Mouse (Mus musculus) neural tube, embryonic 11.5 days (tissue): ENCODE measurements at regions not wholly inside any gene's neighbourhood (a gene's known extent, or its start where the extent isn't known, plus 50 kb on each side); places are given as distances from the start of the nearest gene placed in this dataset.

Experiments used
- ATAC-seq: fragments of 200-750 bp; cut with Nextera tagmentation; 2 replicates; pipeline ENCODE4 v1.8.0; 2017; ENCODE audit warnings: moderate number of reproducible peaks, mild to moderate bottlenecking, moderate TSS enrichment, moderate library complexity; ENCODE audit not compliant: insufficient read depth, low FRiP score, low TSS enrichment
- DNase-seq: peaks from one replicate; pipeline ENCODE4 v3.0.0-alpha.2; 2015; ENCODE audit warnings: low spot score
- H3K27ac ChIP-seq: fragments of 300-500 bp; sonication (generic); 2 replicates; pipeline ENCODE4 v1.5.1; 2014; ENCODE audit warnings: low read depth, mild to moderate bottlenecking, low read length
- H3K27me3 ChIP-seq: fragments of 300-500 bp; sonication (generic); 2 replicates; pipeline ENCODE4 v1.6.1; 2014; ENCODE audit warnings: mild to moderate bottlenecking, low read length, mixed read lengths; ENCODE audit not compliant: control insufficient read depth, insufficient read depth
- H3K36me3 ChIP-seq: fragments of 300-500 bp; sonication (generic); 2 replicates; pipeline ENCODE4 v1.6.1; 2014; ENCODE audit warnings: mild to moderate bottlenecking, low read length, moderate library complexity, mixed read lengths; ENCODE audit not compliant: control insufficient read depth, insufficient read depth
- H3K4me1 ChIP-seq: fragments of 300-500 bp; sonication (generic); 2 replicates; pipeline ENCODE4 v1.6.1; 2014; ENCODE audit warnings: low read length, mixed read lengths; ENCODE audit not compliant: control insufficient read depth, insufficient read depth
- H3K4me2 ChIP-seq: fragments of 300-500 bp; sonication (generic); 2 replicates; pipeline ENCODE4 v1.6.1; 2014; ENCODE audit warnings: low read depth, mild to moderate bottlenecking, moderate library complexity
- H3K4me3 ChIP-seq: fragments of 300-500 bp; sonication (generic); 2 replicates; pipeline ENCODE4 v1.5.1; 2014; ENCODE audit warnings: low read depth, low read length
- H3K9ac ChIP-seq: fragments of 300-500 bp; sonication (generic); 2 replicates; pipeline ENCODE4 v1.6.1; 2014; ENCODE audit warnings: mild to moderate bottlenecking, low read length
- H3K9me3 ChIP-seq: fragments of 300-500 bp; sonication (generic); 2 replicates; pipeline ENCODE4 v1.6.1; 2016; ENCODE audit warnings: low read length; ENCODE audit not compliant: control insufficient read depth
- WGBS: fragments of 180-500 bp; shearing (Covaris S2); extraction: QIAGEN DNeasy Blood & Tissue Kit; methylation state at CpG from one replicate; pipeline ENCODE4 v1.1.7; 2014; 5-methylcytosine and 5-hydroxymethylcytosine counted together

DNA sequence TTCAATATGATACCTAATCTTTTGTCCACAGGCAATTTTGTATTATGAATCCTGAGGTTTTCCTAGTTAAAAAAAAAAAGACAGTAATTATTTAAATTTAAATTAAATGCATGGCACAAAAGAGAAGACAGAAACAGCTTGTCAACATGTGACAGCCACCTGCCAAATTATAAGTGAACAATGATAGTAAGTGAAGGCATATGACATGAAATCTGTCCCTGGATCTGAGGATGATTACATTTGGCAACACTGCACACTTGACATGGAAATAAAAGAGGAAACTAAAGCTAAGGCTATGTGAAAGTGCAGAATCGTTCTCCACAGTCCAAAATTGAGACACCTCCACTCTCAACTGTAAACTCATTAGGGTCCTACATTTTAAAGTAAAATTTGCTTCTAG, 1710.7 kb upstream of the Flrt2 start:
- Histone ChIP-seq H3K4me2 (no peak overlapping the region), H3K9ac (no peak overlapping the region), H3K27ac (no peak overlapping the region), H3K4me1 (no peaks in the 10 kb centered on the region), H3K36me3 (no peaks in the 10 kb centered on the region), H3K27me3 (no peaks in the 10 kb centered on the region), H3K4me3 (no peak overlapping the region), H3K9me3 (no peaks in the 10 kb centered on the region)
- WGBS, result 84% methylated on average over 1 of the region's 1 CpGs
- ATAC-seq (no peak), DNase-seq (no peak)

DNA sequence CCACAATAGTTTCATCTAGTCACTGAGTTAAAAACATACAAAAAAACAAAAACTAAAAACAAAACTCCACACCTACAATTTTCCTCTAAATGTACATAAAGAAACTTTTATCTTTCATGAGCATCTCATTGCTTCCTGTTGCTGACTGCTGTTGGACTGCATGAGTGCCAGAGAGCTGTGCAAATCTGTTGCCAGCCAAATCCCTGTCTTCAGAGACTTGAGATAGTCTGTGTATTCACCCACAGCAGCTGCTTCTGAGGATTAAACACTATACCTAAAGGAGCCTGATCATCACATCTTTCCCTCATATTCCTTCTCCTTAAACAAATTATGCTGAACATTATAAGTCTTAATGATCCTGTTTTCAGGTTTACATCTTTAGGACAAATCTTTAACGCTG, 1700.5 kb upstream of the Flrt2 start:
- no peak for DNase-seq
- Histone ChIP-seq H3K4me1 (no peaks in the 10 kb centered on the region), H3K9ac (no peak overlapping the region), H3K27me3 (no peaks in the 10 kb centered on the region), H3K36me3 (no peaks in the 10 kb centered on the region), H3K4me2 (no peak overlapping the region), H3K9me3 (no peaks in the 10 kb centered on the region), H3K27ac (no peak overlapping the region), H3K4me3 (no peak overlapping the region)
- ATAC-seq, result no peak
- 73% methylated on average over 1 of the region's 1 CpGs for WGBS

GRCm38 (mm10) chr12:93993875-93994274, 1698.2 kb upstream of the Flrt2 start:
- H3K27me3 ChIP-seq, result no peaks in the 10 kb centered on the region
- H3K9ac ChIP-seq, result no peak overlapping the region
- 86% methylated on average over 6 of the region's 6 CpGs for WGBS
- H3K27ac ChIP-seq, result no peak overlapping the region
- no peaks in the 10 kb centered on the region for H3K9me3 ChIP-seq
- no peak overlapping the region for H3K4me2 ChIP-seq
- no peak overlapping the region for H3K4me3 ChIP-seq
- DNase-seq (no peak), ATAC-seq (no peak)
- no peaks in the 10 kb centered on the region for H3K4me1 ChIP-seq
- no peaks in the 10 kb centered on the region for H3K36me3 ChIP-seq

DNA sequence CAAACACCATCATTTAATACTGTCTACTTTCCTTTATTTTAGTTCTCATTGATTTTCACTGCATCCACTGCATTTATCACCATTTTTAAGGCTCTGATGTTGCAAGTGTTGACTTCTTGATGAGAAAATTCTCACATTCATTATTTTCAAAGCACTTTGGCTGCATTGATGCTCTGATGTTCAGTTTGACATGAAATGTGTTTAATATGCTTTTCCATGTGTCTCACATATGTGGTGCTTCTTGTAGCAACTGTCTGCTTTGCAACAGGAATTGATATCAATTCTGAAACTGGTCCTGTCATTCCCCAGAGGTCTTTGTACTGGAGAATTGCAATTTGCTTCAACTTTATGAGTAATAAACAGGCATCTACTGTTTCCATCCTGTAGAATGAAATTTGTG, 1676.1 kb upstream of the Flrt2 start:
- Histone ChIP-seq H3K9me3 (no peaks in the 10 kb centered on the region), H3K4me3 (no peak overlapping the region), H3K36me3 (no peaks in the 10 kb centered on the region), H3K27me3 (no peaks in the 10 kb centered on the region), H3K27ac (no peak overlapping the region), H3K9ac (no peak overlapping the region), H3K4me1 (no peaks in the 10 kb centered on the region), H3K4me2 (no peak overlapping the region)
- no peak for DNase-seq
- no peak for ATAC-seq

DNA sequence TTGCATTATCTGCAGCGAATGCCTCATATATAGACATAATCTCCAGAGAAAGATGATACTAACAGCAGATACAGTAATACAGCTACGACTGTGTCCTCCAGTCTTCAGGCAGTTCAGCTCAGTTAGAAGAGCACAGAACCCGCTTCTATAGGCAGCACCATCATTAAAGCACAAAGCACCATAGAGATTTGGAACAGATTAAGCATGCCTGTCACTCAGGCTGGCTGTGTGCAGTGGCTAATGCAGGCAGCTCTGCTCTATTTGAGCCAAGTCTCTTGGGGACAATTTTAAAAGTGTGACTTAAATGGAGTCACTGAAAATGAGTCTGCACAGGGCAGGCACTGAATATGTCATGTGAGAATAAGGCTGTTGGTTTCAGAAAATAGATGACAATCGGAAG, 1660.7 kb upstream of the Flrt2 start:
- Histone ChIP-seq H3K4me1 (no peaks in the 10 kb centered on the region), H3K4me2 (no peak overlapping the region), H3K9me3 (no peaks in the 10 kb centered on the region), H3K27me3 (no peaks in the 10 kb centered on the region), H3K36me3 (no peaks in the 10 kb centered on the region), H3K4me3 (no peak overlapping the region), H3K9ac (no peak overlapping the region), H3K27ac (no peak overlapping the region)
- ATAC-seq (peak; percentile 48; the same call in 1 of the 2 replicates), DNase-seq (peak; percentile 13)
- 76% methylated on average over 4 of the region's 4 CpGs for WGBS

DNA sequence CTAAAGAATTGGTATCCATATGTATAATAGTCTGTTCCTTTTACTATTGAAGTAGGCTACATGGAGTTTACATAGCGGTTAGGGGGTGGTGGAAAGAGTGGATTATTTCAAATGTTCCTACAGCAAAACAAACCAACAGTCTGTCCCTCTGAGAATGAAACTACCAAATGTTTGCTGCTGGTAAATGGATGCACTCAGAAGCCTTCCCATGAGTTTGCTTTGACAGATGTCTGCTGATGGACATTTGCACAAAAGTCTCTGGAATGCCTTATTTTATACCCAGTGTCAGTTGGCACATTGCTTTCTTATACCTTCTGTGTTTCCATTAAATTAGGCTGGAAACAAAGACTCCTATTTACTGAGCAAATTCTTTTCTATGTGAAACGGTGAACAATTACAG, 1644.1 kb upstream of the Flrt2 start:
- Histone ChIP-seq H3K4me3 (no peak overlapping the region), H3K4me1 (no peaks in the 10 kb centered on the region), H3K4me2 (no peak overlapping the region), H3K27me3 (no peaks in the 10 kb centered on the region), H3K9me3 (no peaks in the 10 kb centered on the region), H3K9ac (no peak overlapping the region), H3K36me3 (no peaks in the 10 kb centered on the region), H3K27ac (no peak overlapping the region)
- no peak for ATAC-seq
- DNase-seq, result no peak
- 83% methylated on average over 2 of the region's 2 CpGs for WGBS

- no peaks in the 10 kb centered on the region for H3K27me3 ChIP-seq
- no peak overlapping the region for H3K9ac ChIP-seq
- DNase-seq (no peak), ATAC-seq (no peak)
- WGBS, result 90% methylated on average over 2 of the region's 2 CpGs
- H3K4me3 ChIP-seq, result no peak overlapping the region
- H3K27ac ChIP-seq, result no peak overlapping the region
- no peaks in the 10 kb centered on the region for H3K9me3 ChIP-seq
- no peaks in the 10 kb centered on the region for H3K4me1 ChIP-seq
- H3K36me3 ChIP-seq, result no peaks in the 10 kb centered on the region
- no peak overlapping the region for H3K4me2 ChIP-seq
Observed at GRCm38 (mm10) chr12:94057767-94058166, 1634.3 kb upstream of the Flrt2 start.

DNA sequence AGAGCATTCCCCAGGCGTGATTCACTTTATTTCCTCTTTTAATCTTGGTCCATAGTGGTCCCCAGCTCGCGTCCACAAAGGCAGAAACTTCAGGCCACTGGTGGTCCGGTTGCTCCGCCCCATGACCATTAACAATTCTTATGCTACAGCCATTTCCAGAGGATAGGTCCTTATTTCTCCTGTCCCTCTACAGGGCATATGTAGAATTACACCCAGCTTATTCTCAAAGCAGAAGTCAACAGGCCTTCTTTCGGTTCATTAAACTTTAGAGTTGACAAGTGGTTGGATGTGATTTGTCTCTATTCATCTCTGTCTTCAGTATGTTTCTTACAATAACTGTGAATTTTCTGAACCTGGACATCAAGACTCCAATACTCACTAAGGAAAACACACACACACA, 1632.4 kb upstream of the Flrt2 start:
- Histone ChIP-seq H3K27me3 (no peaks in the 10 kb centered on the region), H3K36me3 (no peaks in the 10 kb centered on the region), H3K4me2 (no peak overlapping the region), H3K9me3 (no peaks in the 10 kb centered on the region), H3K4me1 (no peaks in the 10 kb centered on the region), H3K27ac (no peak overlapping the region), H3K4me3 (no peak overlapping the region), H3K9ac (no peak overlapping the region)
- WGBS, result 83% methylated on average over 6 of the region's 6 CpGs
- DNase-seq, result no peak
- no peak for ATAC-seq

DNA sequence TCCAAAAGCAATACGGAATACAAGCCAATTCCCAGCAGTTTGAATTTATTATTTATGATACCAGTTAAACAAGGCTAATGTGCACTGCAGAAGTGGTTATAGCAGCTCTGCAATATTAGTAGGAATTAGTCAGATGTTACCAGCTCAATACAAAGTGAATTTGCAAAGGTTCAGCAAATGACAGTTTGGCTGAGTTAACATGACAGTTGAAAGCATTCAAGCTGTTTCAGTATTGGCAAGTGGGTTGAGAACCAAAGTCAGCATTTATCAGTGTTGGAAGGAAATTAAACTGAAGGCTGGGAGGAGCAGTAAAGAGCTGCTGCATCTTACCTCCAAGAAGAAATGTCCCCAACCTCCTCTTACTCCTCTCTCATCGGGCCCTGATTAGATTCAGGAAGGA, 1631.7 kb upstream of the Flrt2 start:
- no peak overlapping the region for H3K4me2 ChIP-seq
- no peaks in the 10 kb centered on the region for H3K4me1 ChIP-seq
- no peaks in the 10 kb centered on the region for H3K27me3 ChIP-seq
- DNase-seq, result no peak
- no peak overlapping the region for H3K9ac ChIP-seq
- 92% methylated on average over 2 of the region's 2 CpGs for WGBS
- no peaks in the 10 kb centered on the region for H3K9me3 ChIP-seq
- H3K4me3 ChIP-seq, result no peak overlapping the region
- no peak overlapping the region for H3K27ac ChIP-seq
- no peaks in the 10 kb centered on the region for H3K36me3 ChIP-seq
- ATAC-seq, result no peak
